Mouse (Mus musculus): Measurements from ENCODE around the gene Nos3.

DNA sequence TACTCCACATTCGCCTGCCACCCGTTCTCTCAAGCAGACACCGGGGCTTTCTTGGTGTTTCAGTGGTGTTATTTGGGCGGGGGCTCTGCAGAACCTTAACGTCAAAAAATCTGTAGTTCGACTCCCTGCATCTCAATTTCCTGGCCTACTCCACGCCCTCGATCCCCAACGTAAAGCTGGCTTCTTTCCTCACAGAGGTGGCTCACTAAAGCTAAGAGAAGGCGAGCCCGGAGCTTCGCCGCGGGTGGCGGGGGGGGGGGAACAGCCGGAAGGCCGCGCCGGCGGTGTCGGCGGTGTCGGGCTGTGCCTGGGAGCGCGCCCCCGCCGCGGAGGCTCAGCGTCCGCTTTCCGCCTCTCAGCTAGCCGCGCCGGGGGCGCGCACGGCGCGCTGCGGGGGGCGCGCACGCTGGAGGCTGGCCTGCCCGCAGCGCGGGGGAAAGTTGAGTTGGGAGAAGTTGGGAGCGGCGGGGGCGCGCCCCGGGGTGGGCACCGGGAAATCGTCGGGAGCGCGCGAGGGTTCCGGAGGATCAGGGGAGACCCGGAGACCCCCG lies 60.3 kb downstream of the Nos3 start:
- TF ChIP-seq POLR2A (IDR thresholded peaks at IDR 0.05; ENCODE audit: borderline replicate concordance, extremely low read depth, insufficient read depth, insufficient read length, poor library complexity, severe bottlenecking) (peak; percentile 66; the same call in 1 of the 2 replicates), CTCF (IDR thresholded peaks at IDR 0.05; ENCODE audit: borderline replicate concordance, extremely low read depth, insufficient read depth, insufficient read length) (no peak)
